Mouse (Mus musculus): ENCODE measurements around the gene Gjb3. TPM values are rescaled to one million over a fixed set of nuclear protein-coding genes. Genes with fewer than 3 reads are reported as not detected.

Gene Gjb3
- total RNA-seq, 2 experiments from 2014 or later, result 0.35 to 1.0 TPM

DNA sequence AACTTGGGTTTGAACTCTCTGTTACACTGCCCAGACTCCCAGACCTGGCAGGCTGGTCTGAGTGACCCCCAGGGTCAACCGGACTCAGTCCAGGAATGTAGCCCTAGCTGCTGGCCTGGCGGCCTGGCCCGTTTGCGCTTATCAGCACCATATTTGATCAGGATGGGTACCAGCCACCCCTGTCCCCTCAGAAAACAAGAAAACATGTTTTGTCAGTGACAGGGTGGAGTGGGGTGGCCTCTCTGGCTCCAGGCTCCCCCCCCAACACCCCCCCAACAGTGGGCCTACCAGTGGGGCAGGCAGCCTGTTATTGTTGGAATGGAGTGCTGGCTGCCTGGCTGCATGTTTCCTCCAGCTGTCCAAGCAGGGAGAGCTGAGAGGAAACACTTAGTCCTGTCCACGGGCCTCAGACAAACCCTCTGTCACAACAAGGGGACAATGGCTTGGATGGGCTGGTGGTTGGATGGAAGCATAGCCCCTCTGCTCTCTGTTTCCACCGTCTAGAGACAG, 41.5 kb downstream of the Gjb3 start:
- DNase-seq (ENCODE audit: low spot score in 2 of 2), result peak in 1 of 2 experiments; percentile 9

DNA sequence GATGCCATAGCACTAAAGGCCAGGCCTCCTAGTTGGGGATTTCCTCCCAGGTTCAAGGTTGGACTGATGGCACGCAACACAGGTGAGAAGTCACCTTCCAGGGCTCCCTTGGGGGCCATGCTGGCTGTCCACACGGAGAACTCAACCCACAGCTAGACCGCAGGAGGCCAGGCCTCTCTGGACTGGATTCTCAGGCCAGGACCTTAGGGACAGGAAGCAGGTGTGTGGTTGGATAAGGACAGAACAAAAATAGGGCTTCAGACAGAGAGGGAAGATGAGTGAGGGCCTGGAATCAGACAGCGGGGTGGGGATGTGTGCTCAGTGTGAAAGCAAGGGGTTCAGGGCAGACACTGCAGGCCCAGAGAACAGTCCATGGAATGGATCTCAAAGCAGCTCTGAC, 43.7 kb downstream of the Gjb3 start:
- no peak for DNase-seq (ENCODE audit: low spot score in 2 of 2)

DNA sequence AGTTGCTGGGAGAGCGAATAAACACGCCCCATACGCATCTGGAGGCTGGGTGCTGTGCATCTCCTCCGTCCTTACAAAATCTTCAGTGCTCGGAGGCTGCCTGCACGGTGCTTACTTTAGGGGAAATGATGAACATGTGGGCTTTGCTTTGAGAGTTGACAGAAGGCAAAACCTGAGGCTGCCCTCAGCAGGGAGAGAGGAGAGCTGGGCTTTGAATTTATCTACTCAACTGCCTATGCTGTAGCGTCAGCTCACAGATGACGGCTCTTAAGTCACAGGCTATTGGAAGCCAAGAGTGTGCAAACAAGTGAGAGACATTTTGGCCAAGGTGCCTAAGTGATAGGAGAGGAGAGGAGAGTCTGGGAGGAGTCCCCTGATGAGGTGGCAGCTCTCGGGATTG, 51.4 kb downstream of the Gjb3 start:
- no peak for DNase-seq (ENCODE audit: low spot score in 2 of 2)

DNA sequence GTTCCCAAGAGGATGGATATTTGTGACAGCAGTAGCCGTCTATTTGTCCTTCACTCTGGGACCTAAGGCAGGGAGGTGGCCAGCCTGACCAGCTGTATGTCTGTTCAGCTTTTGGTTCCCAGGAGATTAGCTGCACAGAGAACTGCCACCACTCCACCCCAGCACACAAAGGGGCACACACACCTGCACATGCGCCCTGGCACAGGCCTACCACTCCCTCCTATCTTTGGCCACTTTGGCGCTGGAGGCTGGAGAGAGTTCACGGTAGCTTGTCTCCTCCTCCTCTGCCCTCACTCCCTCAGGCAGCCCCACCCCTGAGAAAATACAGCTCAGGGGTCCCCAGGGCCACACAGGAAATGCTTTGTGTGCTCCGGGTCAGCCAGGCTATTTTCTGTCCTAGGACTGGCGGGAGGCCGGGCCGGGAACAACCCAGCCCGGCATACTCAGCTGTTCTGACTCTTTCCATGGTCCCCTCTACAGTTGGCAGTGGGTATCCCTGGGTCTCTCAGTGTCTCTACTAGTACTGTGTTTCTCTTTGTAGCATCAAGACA, 52.1 kb downstream of the Gjb3 start:
- no peak for DNase-seq (ENCODE audit: low spot score in 2 of 2)

Other genes starting within 250 kb of the Gjb3 start
- 1 to 10 TPM; 3.1 to 3.6 TPM for gene Tmem35b, start 207.2 kb downstream of the Gjb3 start, total RNA-seq (2021)
- 100 to 1,000 TPM; 283 TPM for gene Dlgap3, start 161.6 kb downstream of the Gjb3 start, total RNA-seq (2021)
- 10 to 100 TPM; 43.2 to 45.5 TPM for gene Smim12, start 87.1 kb downstream of the Gjb3 start, total RNA-seq (2021)
- gene Gja4, start 16.8 kb downstream of the Gjb3 start, total RNA-seq (2021), result 1 to 10 TPM; 7.7 to 8.6 TPM
- gene Gjb4, start 23.2 kb upstream of the Gjb3 start, total RNA-seq (2021), result not detected
- gene Gjb5, start 27.3 kb upstream of the Gjb3 start, total RNA-seq (2021), result not detected

Measured in layer of hippocampus, postnatal 14 days (tissue).